In genomic region chr9:54661605-54662377, GRCm38 (mm10) we compare ENCODE assay signal across 8 mouse cellular contexts. TPM values are rescaled to one million over a fixed set of nuclear protein-coding genes. Genes with fewer than 3 reads are reported as not detected.
DNase-seq lines count a peak whose midpoint lies in the region; ATAC-seq lines count a peak whose summit lies in the region.

TSS of gene Acsbg1 (minus strand) at chr9:54661870.

- H3K27me3 ChIP-seq in neural tube, embryonic 11.5 days (ENCODE audit: control insufficient read depth, insufficient read depth, low read length), result no peaks in the 10 kb centered on the region
- no peaks in the 10 kb centered on the region for H3K27me3 ChIP-seq in embryonic facial prominence, embryonic 13.5 days
- H3K27me3 ChIP-seq in midbrain, embryonic 13.5 days, result no peaks in the 10 kb centered on the region

- no peaks in the 10 kb centered on the region for H3K36me3 ChIP-seq in neural tube, embryonic 11.5 days (ENCODE audit: control insufficient read depth, insufficient read depth, low read length)
- no peaks in the 10 kb centered on the region for H3K36me3 ChIP-seq in embryonic facial prominence, embryonic 13.5 days
- no peaks in the 10 kb centered on the region for H3K36me3 ChIP-seq in midbrain, embryonic 13.5 days

- peak; percentile 41 for DNase-seq in neural tube, embryonic 11.5 days (ENCODE audit: low spot score)
- no peak for DNase-seq in neural tube, embryonic 10.5 days (ENCODE audit: extremely low spot score, low spot score)
- peak; percentile 34 to 47 for DNase-seq in kidney, postnatal 4 days
- no peak for DNase-seq in lung, postnatal 36 days

- WGBS in neural tube, embryonic 11.5 days, result 5% methylated on average over 10 of the region's 10 CpGs
- WGBS in embryonic facial prominence, embryonic 13.5 days, result 13% methylated on average over 10 of the region's 10 CpGs
- 5% methylated on average over 10 of the region's 10 CpGs for WGBS in midbrain, embryonic 13.5 days

- peaks cover 9% of the 10 kb centered on the region; the same call in 1 of the 2 replicates for H3K4me1 ChIP-seq in neural tube, embryonic 11.5 days (ENCODE audit: control insufficient read depth, insufficient read depth, low read length)
- peaks cover 12% of the 10 kb centered on the region for H3K4me1 ChIP-seq in embryonic facial prominence, embryonic 13.5 days
- H3K4me1 ChIP-seq in midbrain, embryonic 13.5 days (replicated peaks), result peaks cover 13% of the 10 kb centered on the region

- no peaks in the 10 kb centered on the region for H3K9me3 ChIP-seq in neural tube, embryonic 11.5 days (ENCODE audit: control insufficient read depth, low read length)
- no peaks in the 10 kb centered on the region for H3K9me3 ChIP-seq in embryonic facial prominence, embryonic 13.5 days
- no peaks in the 10 kb centered on the region for H3K9me3 ChIP-seq in midbrain, embryonic 13.5 days

- 0 out of 2 replicates have a peak within 1 kb of the TSS, but pooled peaks have one; percentile 14 for H3K27ac ChIP-seq in neural tube, embryonic 11.5 days (ENCODE audit: low read depth, low read length)
- H3K27ac ChIP-seq in embryonic facial prominence, embryonic 13.5 days, result no peak within 1 kb of the TSS
- H3K27ac ChIP-seq in midbrain, embryonic 13.5 days, result peak within 1 kb of the TSS; percentile 54

- H3K4me2 ChIP-seq in neural tube, embryonic 11.5 days (ENCODE audit: low read depth), result peak within 1 kb of the TSS; percentile 35
- H3K4me2 ChIP-seq in embryonic facial prominence, embryonic 13.5 days, result peak within 1 kb of the TSS; percentile 45
- H3K4me2 ChIP-seq in midbrain, embryonic 13.5 days (replicated peaks), result peak within 1 kb of the TSS; percentile 48

- 0 out of 2 replicates have a peak within 1 kb of the TSS, but pooled peaks have one; percentile 2 for H3K4me3 ChIP-seq in neural tube, embryonic 11.5 days (ENCODE audit: low read depth, low read length)
- H3K4me3 ChIP-seq in embryonic facial prominence, embryonic 13.5 days, result no peak within 1 kb of the TSS
- H3K4me3 ChIP-seq in midbrain, embryonic 13.5 days (replicated peaks), result 0 out of 2 replicates have a peak within 1 kb of the TSS, but pooled peaks have one; percentile 16

- ATAC-seq in neural tube, embryonic 11.5 days (ENCODE audit: insufficient read depth, low FRiP score, low TSS enrichment), result peak; percentile 88
- no peak for ATAC-seq in embryonic facial prominence, embryonic 13.5 days (ENCODE audit: insufficient number of reproducible peaks, insufficient read depth, low FRiP score, low TSS enrichment, low read depth)
- ATAC-seq in midbrain, embryonic 13.5 days, result peak; percentile 79
- ATAC-seq in granulocyte monocyte progenitor cell, adult 5-6 weeks (replicated peaks; ENCODE audit: poor library complexity, severe bottlenecking), result no peak
- ATAC-seq in erythroid progenitor cell, adult 5-6 weeks (replicated peaks; ENCODE audit: low FRiP score, poor library complexity, severe bottlenecking), result no peak

- no peak within 1 kb of the TSS for H3K9ac ChIP-seq in neural tube, embryonic 11.5 days (ENCODE audit: low read length)
- H3K9ac ChIP-seq in embryonic facial prominence, embryonic 13.5 days, result no peak within 1 kb of the TSS
- H3K9ac ChIP-seq in midbrain, embryonic 13.5 days (replicated peaks), result peak within 1 kb of the TSS; percentile 41; the same call in 1 of the 2 replicates

RNA-seq across cellular contexts. Expression of gene Acsbg1, which starts in this region (rescaled TPM):
- polyA plus RNA-seq in neural tube, embryonic 11.5 days (2014; fragmentation: Nextera tagmentation; extraction: Ambion mirVana), result 7.2 and 7.7 TPM in 2 replicates
- polyA plus RNA-seq in embryonic facial prominence, embryonic 13.5 days (2015; fragmentation: Nextera tagmentation; extraction: Ambion mirVana), result 1.4 and 1.6 TPM in 2 replicates
- 8.8 and 12.2 TPM in 2 replicates for polyA plus RNA-seq in midbrain, embryonic 13.5 days (2015; fragmentation: Nextera tagmentation; extraction: Ambion mirVana)
- total RNA-seq in granulocyte monocyte progenitor cell, adult 5-6 weeks (2014; fragmentation: Nextera tagmentation), result not detected in 2 replicates
- not detected in 2 replicates for total RNA-seq in granulocyte monocyte progenitor cell, adult 5-6 weeks (2017)
- total RNA-seq in erythroid progenitor cell, adult 5-6 weeks (2015; ENCODE audit: low replicate concordance), result not detected in 2 replicates
- total RNA-seq in erythroid progenitor cell, adult 5-6 weeks (2017; ENCODE audit: low replicate concordance), result 1.2 TPM in 1 of 2 replicates, not detected in the other

Comparison
In these comparisons a context has a peak if more than half of its experiments do, and no peak if none do; other contexts are left out.
1. DNase-seq: peak in neural tube, embryonic 11.5 days (single experiment) and kidney, postnatal 4 days (2 of 2); none in neural tube, embryonic 10.5 days (single experiment) and lung, postnatal 36 days (single experiment).
2. ATAC-seq: peak in neural tube, embryonic 11.5 days (single experiment) and midbrain, embryonic 13.5 days (single experiment); none in embryonic facial prominence, embryonic 13.5 days (single experiment), granulocyte monocyte progenitor cell, adult 5-6 weeks (single experiment) and erythroid progenitor cell, adult 5-6 weeks (single experiment).
3. Peak in every context shown above with its lines, with median percentiles within 50 percentile points of each other: H3K4me2 ChIP-seq.